Mouse (Mus musculus) lung, postnatal 4 days (tissue): Measurements from ENCODE around the gene Wdfy3.
"Not testable (repeated sequence)": the region's sequence is repeated elsewhere in the genome, so short reads cannot be mapped to it uniquely, and the experiment has no call there.

Experiments
- DNase-seq, 2 experiments: peaks; one replicate each; pipeline ENCODE4 v3.0.0; 2021

Wdfy3 gene

DNA sequence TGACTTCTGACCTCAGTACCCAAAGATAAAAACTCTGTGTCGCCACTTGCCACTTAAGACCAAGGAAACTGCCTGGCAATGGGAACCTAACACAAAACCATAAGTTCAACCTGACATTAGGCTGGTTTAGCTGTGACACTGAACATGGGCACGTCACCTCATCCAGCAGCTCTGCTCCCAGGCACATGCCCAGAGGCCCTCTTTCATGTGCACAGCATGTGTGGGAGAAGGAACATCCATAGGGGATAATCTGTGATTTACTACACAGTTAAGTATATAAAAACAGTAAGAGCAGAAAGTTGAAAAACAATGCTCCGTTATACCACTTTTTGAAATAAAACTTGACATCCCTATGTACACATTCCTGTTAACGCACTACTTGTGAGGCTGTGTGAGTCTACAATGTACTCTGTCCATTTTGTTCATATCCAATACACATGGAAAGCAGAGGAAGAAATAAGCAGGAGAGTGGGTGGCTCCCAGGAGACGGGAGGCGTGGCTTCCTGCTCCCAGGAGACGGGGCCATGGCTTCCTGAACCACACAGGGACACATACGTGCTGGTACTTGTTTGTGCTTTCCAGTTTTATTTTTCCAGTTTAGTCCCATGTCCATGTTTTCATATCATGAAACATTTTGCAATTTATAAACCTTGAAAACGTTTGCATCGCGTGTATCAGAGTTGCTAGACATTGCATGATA is 73.5 kb downstream of the Wdfy3 start:
- DNase-seq, result peak; percentile 21 to 35

DNA sequence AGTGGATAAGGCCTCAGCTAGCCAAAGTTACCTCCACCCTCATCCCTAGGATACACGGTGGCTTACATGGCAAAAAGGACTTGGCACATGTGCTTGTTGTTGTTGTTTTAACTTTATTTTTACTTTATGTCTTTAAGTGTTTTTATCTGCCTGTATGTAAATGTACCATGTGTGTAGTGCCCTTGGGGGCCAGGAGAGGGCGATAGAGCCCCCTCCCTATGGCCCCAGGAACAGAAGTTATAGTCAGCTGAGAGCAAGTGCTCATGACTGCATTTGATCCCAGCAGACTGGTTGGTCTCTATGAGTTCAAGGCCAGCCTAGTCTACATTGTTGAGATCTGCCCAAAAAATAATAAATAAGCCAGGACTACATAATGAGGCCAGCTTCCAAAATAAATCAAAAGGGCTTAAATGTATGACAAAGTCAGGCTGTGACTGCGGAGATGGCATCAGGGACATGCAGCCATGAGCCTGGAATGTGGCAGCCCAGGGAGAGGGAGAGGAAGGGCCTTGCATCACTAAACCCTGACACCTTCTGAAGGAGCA is 74.2 kb downstream of the Wdfy3 start:
- no peak for DNase-seq

DNA sequence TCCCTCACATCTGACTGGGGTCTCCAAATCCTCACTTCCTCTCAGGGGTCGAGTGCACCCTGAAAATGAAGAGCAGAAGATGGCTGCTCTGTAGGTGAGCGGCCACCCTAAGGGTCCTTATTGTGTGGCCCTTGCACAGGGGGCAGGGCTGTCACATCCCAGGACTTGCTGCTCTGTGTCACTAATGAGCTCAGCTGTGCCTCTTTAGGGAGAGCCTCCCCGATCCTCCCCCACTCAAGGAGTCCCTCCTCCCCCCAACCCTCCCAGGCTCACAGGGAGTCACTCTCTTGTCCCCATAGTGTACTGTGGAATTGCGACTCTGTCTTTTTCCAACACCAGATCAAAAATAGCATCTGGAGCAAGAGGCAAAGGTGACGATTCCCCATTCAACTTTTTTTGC is 75.7 kb downstream of the Wdfy3 start:
- DNase-seq, result no peak

DNA sequence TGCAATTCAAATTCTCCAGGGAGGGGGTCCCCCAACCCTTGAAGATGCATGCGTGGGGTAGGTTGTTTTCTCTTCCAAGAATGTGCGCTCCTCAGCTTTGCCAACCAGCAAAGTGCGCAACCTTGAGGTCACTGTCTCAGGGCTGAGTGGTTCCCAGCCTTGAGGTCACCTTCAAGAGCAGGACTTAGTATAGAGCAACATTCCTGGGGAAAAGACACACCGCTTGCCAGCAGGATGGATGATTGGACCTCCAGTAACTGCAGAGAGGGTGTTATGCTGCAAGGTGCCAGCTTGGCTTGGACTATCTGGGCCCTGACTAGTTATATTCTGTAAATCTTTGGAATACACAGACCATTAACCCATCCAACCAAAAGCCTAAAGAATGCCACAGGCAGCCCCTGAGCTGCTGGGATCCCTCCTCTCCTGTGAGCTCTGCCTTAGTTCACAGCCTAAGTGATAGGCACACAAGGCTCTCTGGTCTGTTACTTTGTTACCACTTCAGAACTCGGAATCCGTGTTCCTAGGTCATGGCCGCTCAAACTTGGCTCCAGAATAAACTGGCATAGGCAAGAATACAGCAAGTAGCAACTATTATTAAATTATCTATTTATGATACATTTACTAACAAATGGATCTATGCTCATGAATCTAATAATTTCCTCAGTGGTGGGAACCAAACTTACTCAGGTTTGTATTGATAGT is 76.6 kb downstream of the Wdfy3 start:
- no peak for DNase-seq

DNA sequence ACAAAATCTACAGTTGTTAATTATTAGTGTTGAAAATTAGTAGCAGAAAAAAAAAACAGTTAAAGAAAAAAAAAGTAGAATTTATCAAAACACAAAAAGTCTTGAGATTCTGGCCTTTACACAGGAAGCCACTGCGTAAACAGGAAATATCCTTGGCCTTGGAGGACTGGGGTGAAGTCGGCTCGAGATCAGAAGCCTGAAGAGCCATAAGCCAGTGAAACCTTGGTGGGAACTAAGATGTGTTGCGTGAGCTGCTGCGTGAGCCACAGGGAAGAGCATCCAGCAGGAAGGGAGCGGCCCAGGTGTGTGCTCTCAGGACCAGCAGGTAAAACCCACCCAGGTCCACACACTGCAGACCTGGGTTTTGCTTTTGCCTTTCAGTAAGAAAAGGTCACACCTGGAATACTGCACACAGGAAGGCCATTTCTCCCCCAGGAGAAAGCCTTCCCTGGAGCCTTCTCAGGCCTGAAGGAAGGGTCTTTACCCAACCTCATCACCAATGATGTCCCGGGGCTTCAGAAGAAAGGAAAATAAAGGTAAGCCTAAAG is 79.3 kb downstream of the Wdfy3 start:
- DNase-seq, result no peak

DNA sequence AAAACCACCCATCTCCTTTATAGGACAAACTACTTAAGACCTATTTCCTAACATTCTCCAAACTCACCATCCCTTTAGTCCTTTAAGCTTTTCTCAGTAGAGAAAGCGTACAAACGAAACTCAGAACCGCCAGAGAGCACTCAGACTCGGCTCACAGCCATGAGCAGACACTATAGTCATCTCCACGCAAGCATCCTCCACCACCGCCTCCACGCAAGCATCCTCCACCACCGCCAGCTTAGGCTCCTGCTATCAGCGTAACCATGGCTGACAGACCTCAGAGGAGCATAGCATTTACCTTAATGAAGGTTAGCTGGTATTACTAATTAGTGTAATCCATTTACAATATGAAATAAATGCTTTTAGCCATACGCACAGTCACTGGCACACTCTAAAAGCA is 81.2 kb downstream of the Wdfy3 start:
- DNase-seq, result no peak

DNA sequence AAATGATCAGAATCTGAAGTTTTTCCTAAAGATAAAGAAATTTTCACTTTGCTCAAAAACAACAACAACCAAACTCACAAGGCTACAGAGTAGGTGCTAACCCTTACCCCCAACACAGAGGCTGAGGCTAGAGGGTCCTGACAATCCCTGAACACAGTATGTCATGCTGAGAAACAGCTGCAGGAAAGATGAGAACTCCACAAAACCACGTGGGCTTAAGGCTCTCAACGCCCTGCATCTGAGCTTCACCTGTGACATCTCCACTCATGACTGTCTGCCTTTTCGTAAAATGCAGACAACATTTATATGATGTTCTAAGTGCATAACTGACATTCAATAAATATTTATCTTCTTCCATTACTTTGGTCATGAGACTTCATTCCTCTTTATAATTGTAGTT is 83.0 kb downstream of the Wdfy3 start:
- DNase-seq, result no peak

DNA sequence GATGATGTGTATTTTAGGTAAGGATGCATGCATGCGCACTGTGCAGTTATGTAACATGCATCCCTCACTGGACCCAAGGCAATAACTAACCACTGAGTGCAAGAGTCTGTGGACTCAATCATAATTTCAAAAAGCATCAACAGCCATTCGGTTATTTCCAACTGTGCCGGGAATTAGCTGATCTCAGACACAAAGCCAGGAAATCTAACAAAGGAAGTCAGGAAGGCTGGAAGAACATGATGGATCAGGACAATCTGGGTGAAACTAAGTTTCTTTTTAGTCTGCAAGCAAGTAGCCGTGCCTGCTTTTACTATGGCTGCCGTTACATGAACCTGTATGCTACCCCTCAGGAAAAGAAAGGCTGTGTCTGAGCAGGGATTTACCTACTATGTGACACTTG is 87.5 kb downstream of the Wdfy3 start:
- no peak for DNase-seq

DNA sequence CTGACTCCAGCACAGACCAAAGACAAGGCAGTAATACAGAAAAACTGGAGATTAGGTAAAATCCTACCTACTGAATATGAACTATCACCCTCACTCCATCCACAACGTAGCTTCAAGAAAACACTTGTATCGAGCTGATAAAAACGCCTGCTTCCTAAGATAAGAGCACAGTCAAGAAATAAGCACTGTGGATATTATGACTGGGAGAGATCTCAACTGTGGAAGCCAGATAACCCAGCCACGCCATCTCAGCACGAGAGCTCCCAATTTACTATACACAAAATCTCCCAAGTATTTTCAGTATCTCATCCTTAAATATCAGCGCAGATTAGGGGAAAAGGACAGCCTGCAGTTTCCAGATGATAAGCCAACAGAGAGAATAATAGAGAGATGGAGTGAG is 90.1 kb downstream of the Wdfy3 start:
- no peak for DNase-seq

DNA sequence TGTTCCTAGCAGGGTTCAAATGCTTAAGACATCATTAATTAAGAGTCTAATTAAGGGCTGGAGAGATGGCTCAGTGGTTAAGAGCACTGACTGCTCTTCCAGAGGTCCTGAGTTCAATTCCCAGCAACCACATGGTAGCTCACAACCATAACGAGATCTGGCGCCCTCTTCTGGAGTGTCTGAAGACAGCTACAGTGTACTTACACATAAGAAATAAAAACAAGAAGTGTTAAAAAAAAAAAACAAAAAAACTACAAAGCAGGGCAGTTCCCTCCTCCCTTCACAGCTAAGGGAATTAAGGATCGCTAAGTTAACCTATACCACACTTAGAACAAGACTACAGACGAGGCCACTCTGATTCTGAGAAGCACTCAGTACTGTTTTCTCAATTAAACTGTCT is 97.1 kb downstream of the Wdfy3 start:
- DNase-seq, result not testable (repeated sequence)

DNA sequence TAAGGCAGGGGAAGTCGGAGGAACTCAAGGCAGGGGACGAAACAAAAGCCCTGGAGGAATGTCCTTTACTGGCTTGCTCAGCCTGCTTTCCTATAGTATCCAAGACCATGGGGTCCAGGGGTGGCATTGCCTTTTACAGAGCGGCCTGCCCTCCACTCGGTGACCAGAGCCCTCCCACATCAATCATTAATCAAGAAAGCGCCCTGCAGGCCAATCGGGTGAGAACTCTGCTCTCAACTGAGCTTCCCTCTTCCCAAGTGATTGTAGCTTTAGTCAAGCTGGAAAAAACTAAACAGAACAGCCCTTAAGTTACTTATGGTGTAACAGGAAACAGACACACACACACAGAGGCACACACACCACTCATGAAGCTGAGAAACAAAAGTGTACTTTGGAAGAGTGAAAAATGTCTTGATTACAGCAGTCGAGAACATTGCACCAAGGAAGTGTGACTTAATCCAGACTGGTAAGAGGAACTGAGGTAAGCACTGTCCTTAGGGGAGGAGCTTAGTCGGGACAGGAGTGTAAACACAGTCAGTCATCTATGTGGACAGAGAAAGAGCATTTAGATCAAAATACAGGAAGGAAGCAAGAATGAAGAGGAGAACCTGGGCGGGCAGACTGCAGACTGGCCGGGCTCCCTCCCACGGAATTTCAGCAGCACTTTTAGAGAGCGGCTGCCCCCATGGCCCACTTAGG is 101.4 kb downstream of the Wdfy3 start:
- DNase-seq, result peak; percentile 57 to 65

DNA sequence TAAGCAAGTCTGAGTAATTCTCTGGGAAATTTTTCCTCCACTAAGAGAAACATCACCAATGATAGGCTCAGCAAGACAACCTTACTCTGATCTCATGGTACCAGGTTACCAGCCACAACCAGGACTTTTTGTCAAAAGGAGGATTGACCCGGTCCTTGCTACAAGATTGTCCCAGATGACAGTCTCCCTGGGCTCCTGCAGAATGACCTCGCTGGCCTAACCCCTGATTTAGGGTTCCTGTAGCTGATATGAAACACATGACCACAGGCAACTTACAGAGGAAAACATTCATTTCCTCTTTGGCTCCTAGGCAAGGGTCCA is 101.9 kb downstream of the Wdfy3 start:
- no peak for DNase-seq

DNA sequence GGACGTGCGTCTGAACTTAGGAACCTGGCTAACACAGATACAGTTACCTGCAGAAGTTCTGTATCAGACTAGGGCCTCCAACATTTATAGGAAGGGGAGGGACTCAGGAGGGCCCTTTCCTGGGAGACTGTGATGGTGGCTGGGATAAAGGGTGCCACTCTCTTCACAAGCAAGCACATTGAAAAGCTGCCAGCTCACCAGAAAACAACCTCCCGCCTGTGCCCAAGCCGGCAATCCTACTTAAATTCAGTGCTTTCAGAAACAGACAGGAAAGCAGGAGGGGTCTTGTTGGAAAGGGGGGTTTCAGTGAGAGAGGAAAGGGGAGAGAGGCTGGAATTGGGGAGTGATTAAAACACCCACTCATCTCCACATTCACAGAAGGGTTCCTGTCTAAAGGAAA is 106.9 kb downstream of the Wdfy3 start:
- no peak for DNase-seq

DNA sequence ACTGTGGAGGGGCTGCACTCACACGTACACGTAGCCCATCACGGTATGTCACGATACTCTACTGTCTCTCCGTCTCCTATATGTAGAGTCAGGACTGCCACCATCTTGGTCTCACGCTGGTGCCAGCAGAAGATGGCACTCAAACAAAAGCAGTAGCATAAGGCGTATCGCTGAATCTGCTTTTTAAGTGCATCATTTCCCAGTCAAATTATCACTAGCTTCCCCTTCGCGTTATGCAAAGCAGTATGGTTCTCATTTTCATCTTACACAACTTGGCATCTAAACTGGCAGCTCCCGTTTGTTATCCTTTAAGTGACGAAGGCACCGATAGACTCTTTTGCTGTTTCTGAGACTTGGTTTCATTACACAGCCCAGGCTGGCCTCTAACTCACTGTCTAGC is 110.4 kb downstream of the Wdfy3 start:
- no peak for DNase-seq

DNA sequence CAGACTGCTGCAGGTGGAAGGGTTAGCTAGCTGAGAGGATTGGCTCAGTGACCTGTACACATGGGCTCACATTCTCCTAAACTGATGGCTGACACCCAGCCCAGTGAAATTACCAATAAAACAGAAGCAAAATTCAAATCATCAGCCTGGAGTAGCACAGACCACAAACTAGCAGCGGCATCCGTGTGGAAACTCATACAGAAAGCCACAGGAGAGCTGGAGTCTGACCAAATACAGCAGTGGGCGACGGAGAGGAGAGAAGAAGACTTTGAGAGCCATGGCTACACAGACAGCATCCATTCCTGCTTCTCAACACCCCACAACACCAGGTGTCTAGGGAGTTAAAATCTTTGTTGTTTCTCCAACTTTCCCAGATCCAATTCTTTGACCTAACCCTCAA is 110.8 kb downstream of the Wdfy3 start:
- no peak for DNase-seq

DNA sequence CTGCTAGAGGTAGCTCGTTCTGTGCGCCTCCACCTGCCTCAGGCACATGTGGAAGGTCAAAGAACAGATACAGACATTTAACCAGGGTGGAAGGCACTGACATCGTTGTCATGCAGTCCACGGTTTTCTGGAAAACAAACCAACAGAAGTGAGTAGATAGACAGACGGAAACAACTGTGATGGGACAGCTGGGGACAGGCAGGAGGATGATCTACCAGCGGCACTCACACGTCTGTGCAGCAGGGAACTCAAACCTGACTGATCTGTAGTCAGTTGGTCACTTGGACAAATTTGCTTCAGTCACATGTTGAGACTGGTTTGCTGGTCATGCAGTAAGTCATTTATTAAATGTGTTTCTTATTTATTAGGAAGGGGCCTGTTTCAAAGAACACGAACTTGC is 112.3 kb downstream of the Wdfy3 start:
- DNase-seq, result no peak

DNA sequence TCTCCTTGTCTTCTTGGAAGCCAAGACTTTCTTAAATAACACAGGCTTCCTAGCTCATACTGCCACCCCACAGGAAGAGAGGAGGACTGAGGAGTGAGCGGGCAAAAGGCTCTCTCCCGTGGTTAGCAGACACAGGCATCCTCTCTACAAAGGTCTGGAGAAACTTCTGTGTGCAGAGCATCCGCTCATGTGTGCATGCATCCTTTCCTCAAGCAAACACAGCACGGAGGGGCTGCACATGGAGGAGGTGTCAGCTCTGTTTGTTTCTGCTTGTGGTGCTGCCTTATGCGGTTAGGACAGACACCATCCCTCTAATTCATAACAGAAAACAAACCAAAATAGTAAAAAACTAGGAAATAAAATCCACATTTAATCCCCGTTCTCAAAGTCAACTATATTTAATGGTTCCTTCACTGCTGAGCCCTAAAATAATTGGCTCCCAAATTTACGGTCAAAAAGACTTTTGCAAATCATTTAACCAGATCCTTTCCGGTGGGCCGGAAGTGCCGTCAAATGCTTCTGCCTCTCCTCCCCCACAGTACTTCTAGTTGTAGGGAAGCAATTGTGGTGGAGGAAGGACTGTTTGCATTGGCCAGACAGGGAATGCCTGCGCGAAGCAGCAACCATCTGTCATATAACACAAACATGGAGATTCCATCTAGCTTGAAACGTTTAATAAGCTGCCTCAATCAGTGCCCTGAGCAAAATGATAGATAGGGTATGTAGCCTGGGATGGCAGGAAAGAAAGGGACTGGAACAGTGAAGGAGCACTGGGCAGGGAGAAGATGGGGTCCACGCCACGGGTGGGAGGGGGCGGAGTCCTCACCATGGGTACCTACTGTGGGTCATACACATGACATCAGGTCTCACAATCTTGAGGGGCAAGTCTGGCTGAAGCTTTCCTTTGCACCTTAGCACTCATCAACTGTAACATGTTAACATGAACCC is 115.1 kb downstream of the Wdfy3 start:
- peak; percentile 21 to 55 for DNase-seq

DNA sequence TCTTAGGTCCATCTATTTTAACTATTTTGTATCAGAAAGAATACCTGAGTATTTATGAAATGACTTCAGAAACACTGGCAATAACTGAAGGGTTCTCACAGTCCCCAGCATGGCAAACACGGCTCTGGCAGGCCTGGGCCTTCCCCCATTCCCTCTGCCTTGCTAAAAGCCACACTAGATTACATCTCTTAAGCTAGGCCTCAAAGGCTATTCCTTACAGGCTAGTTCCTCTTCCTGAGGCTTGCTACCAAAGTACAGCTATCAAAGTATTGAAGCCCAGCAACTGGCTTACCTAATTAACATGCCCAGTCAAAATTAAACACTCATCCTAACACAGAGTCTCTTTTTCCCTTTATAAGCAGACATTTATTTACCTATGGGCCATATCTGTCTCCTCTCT is 117.8 kb downstream of the Wdfy3 start:
- no peak for DNase-seq

DNA sequence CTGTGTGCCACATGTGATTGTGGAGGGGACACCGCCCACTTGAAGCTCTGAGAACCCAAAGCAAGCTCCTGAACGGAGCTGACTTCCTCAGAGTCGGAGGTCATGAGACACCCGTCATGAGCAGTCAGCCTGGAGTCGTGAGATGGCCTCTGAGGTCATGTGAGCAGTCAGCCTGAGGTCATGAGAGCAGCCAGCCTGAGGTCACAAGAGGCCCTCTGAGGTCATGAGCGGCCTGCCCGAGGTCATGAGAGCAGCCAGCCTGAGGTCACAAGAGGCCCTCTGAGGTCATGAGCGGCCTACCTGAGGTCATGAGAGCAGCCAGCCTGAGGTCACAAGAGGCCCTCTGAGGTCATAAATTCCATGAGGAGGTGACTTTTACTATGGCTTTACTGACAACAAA is 120.4 kb downstream of the Wdfy3 start:
- DNase-seq, result no peak

DNA sequence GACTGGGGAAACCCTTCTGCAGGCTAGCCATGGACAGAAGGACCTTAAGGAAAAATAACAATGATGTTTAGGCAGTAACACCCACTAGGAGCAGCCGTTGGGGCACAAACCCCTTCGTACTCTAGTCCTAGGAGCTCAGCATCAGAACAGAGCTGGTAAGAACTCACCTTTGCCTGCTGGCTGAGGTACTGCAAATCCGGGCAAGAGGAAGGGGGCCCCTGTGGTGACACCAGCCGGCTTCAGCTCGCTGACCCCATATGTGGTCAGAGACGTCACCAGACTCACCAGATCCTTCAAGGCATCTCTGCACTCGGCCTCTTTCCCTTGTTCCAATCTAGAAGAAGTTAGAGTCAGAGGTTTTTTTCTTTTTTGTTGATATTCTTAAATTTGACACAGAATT is 121.1 kb downstream of the Wdfy3 start:
- DNase-seq, result no peak

DNA sequence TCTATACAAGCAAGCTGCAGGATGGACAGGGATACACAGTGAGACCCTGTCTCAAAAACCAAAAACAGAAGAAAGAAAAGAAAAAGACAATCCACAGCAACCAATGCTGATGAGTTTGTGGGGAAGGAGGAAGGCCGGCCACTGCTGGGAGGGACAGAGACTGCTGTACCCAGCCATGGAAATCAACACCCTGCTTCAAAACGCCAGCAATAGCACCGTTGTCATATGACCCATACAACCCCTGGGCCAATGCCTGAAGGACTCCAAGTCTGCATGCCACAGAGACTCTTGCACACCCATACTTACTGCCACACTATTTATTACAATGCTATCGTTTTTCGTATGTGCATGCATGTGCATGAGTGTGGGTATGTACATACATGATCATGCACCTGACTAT is 124.0 kb downstream of the Wdfy3 start:
- no peak for DNase-seq

DNA sequence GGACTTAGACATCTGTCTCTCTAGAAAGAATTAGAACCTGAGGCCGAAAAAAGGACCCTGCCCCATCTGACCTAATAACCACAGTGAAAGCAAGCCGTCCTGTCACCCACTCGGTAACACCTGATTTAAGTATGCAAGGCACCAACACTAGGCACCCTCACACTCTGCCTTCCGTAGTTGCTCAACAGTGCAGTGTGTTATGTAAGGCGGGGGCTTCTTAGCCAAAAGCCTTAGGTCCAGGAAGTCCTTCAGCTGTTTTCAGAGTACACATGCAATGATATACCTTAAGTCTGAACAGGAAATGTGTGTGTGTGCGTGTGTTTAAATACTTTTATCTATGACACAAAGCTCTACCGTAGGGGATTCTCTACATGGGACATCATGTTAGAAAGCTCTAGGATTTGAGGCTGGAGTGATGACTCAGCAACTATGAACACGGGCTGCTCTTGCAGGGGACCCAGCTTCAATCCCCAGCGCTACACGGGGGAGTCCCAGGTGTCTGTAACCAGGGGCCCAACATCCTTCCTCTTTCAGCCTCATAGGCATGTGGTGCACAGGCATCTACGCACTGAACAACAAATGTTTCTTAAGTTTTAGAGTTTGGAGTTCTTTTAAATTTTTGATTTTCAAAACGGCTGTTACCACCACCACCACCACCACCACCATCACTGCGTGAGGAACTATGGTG is 131.7 kb downstream of the Wdfy3 start:
- DNase-seq, result peak in 1 of 2 experiments; percentile 22
